Mouse (Mus musculus) liver, embryonic 14.5 days (tissue): ENCODE measurements around the gene Zfp385a. TPM values are rescaled to one million over a fixed set of nuclear protein-coding genes. Genes with fewer than 3 reads are reported as not detected.
A peak's percentile ranks its signal among the peaks of the same experiment; 100 is the strongest.

Source experiments
- ATAC-seq: fragments of 200-750 bp; cut with Nextera tagmentation; 2 replicates; pipeline ENCODE4 v1.8.0; 2017; ENCODE audit warnings: moderate number of reproducible peaks, mild to moderate bottlenecking, moderate library complexity; ENCODE audit not compliant: insufficient read depth
- DNase-seq, 3 experiments: peaks; one replicate each; pipeline ENCODE4 v3.0.0-alpha.2; 2012 to 2013; ENCODE audit warnings: low read depth in 3 of 3, low spot score in 3 of 3
- H3K27ac ChIP-seq: fragments of 300-500 bp; sonication (generic); 2 replicates; pipeline ENCODE4 v1.5.1; 2014; ENCODE audit warnings: moderate library complexity, mild to moderate bottlenecking, control low read depth, inconsistent platforms
- H3K27me3 ChIP-seq: fragments of 300-500 bp; sonication (generic); 2 replicates; pipeline ENCODE4 v1.6.1; 2014; ENCODE audit warnings: mild to moderate bottlenecking, low read length, moderate library complexity; ENCODE audit not compliant: control insufficient read depth, insufficient read depth
- H3K36me3 ChIP-seq: fragments of 300-500 bp; sonication (generic); replicated peaks from 2 replicates; pipeline ENCODE4 v1.6.1; 2014; ENCODE audit warnings: low read depth; ENCODE audit not compliant: control insufficient read depth, insufficient read depth
- H3K4me1 ChIP-seq, 2 experiments: fragments of 200-500 bp in 1 of 2; fragments of 300-500 bp in 1 of 2; sonication (generic) in 1 of 2; replicated peaks; 2 replicates each; pipeline ENCODE4 v1.6.1; 2012 to 2014; ENCODE audit warnings: antibody characterized with exemption in 1 of 2, inconsistent platforms in 1 of 2, low read length in 1 of 2; ENCODE audit not compliant: control insufficient read depth in 2 of 2, insufficient read depth in 2 of 2
- H3K4me2 ChIP-seq: fragments of 300-500 bp; sonication (generic); 2 replicates; pipeline ENCODE4 v1.6.1; 2014; ENCODE audit warnings: low read depth, mild to moderate bottlenecking, control low read depth, moderate library complexity
- H3K4me3 ChIP-seq, 2 experiments: fragments of 200-500 bp in 1 of 2; fragments of 300-500 bp in 1 of 2; sonication (generic) in 1 of 2; 2 replicates each; pipeline ENCODE4 v1.5.1; 2012 to 2014; ENCODE audit warnings: low read depth in 2 of 2, low read length in 2 of 2, mild to moderate bottlenecking in 2 of 2, control low read depth in 1 of 2, inconsistent platforms in 1 of 2, moderate library complexity in 1 of 2; ENCODE audit not compliant: insufficient read depth in 1 of 2
- H3K9ac ChIP-seq: fragments of 300-500 bp; sonication (generic); replicated peaks from 2 replicates; pipeline ENCODE4 v1.6.1; 2014; ENCODE audit warnings: mild to moderate bottlenecking, control low read depth, moderate library complexity
- H3K9me3 ChIP-seq: fragments of 300-500 bp; sonication (generic); 2 replicates; pipeline ENCODE4 v1.6.1; 2016; ENCODE audit warnings: low read length, mixed read lengths; ENCODE audit not compliant: control insufficient read depth
- CTCF ChIP-seq: IDR thresholded peaks from 2 replicates; pipeline ENCODE4 v1.5.1; 2016; ENCODE audit warnings: antibody characterized with exemption, low read depth, control low read depth
- EP300 ChIP-seq: IDR thresholded peaks from 2 replicates; pipeline ENCODE4 v1.6.1; 2016; ENCODE audit warnings: antibody characterized with exemption, low read depth
- WGBS: fragments of 180-500 bp; shearing (Covaris S2); extraction: QIAGEN DNeasy Blood & Tissue Kit; methylation state at CpG from one replicate; pipeline ENCODE4 v1.1.7; 2014; ENCODE audit not compliant: insufficient replicate concordance; 5-methylcytosine and 5-hydroxymethylcytosine counted together
- polyA plus RNA-seq, 2 experiments: library from polyadenylated mRNA; depleted of rRNA in 1 of 2; stranded (reverse) in 1 of 2; unstranded in 1 of 2; fragments of >200 nt; fragmentation: Nextera tagmentation in 1 of 2; extraction: Ambion mirVana in 1 of 2; gene quantifications; 2 replicates each; pipeline versions ENCODE4 v1.2.1 to v1.2.3; 2012 to 2014

The Zfp385a gene
- polyA plus RNA-seq, 2 experiments, result 4.7 to 4.9 TPM

DNA sequence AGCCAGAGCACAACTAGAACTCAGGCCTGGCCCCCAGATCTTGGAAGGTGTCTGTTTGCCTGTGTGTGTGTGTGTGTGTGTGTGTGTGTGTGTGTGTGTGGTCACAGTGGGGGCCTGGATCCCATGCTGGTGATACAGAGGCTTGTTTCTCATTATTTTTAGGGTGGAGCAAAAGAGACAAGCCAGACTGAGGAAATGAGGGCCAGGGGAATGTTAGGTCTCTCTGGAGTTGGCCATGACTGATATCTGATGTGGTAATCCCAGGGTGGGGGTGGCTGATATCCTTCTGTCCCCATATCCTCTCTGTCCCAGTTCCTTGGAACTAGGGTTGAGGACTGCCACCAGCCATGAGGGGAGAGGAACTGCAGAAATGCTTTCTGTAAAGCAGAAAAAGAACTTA, 22.8 kb downstream of the Zfp385a start:
- H3K36me3 ChIP-seq, result no peaks in the 10 kb centered on the region
- H3K4me3 ChIP-seq, result no peak overlapping the region
- no peak for DNase-seq
- H3K9ac ChIP-seq, result no peak overlapping the region
- no peaks in the 10 kb centered on the region for H3K27me3 ChIP-seq
- H3K27ac ChIP-seq, result no peak overlapping the region
- ATAC-seq, result no peak
- no peaks in the 10 kb centered on the region; a peak in 1 of 4 replicates for H3K4me1 ChIP-seq
- no peak for TF ChIP-seq CTCF
- no peak for TF ChIP-seq EP300
- H3K4me2 ChIP-seq, result no peak overlapping the region
- H3K9me3 ChIP-seq, result no peaks in the 10 kb centered on the region

DNA sequence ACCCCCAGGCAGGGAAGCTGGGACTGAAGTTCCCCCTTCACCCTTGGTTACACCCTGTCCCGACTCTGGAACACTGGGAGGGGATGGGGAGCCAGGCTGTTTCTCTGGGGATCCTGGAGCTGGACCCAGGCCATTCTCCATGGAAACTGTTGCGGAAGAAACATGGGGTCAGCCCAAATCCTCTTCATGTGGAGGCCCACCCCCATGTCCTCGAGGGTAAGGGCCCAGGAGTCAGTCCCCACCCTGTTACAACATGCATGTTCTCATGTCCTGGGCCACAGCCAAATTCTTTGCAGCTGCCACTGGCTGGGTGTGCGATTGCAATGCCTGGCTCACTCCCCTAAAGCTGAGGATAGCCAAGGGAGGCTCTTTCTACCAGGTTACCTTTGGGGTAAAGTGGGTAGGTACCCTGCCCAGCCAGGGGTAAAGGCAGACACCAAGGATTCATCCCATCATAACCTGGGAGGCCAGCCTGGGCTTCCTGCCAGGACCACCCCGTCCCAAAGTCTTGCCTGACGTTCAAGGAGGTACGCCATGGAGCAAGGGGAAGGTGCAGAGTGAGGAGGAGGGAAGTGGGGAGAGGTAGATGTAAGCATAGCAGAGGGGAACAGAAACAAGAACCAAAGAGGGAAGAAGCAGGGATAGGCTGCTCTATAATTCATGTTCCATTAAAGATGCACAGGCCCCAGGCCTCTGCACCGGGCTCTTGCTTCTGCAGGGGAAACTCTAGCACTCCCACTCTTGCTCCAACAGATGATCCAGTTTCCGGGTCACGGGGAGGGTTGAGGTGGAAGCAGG, 23.7 kb downstream of the Zfp385a start:
- no peaks in the 10 kb centered on the region for H3K36me3 ChIP-seq
- TF ChIP-seq CTCF (no peak), EP300 (no peak)
- H3K4me3 ChIP-seq, result no peak overlapping the region
- ATAC-seq (no peak), DNase-seq (no peak)
- no peaks in the 10 kb centered on the region for H3K27me3 ChIP-seq
- H3K9ac ChIP-seq, result no peak overlapping the region
- H3K9me3 ChIP-seq, result no peaks in the 10 kb centered on the region
- H3K27ac ChIP-seq, result no peak overlapping the region
- H3K4me2 ChIP-seq, result no peak overlapping the region
- 74% methylated on average over 10 of the region's 10 CpGs for WGBS
- H3K4me1 ChIP-seq, result no peaks in the 10 kb centered on the region

GRCm38 (mm10) chr15:103315011-103315502, 24.8 kb downstream of the Zfp385a start:
- Histone ChIP-seq H3K27me3 (no peaks in the 10 kb centered on the region), H3K9me3 (no peaks in the 10 kb centered on the region), H3K4me2 (no peak overlapping the region), H3K4me3 (no peak overlapping the region), H3K9ac (no peak overlapping the region), H3K4me1 (no peaks in the 10 kb centered on the region), H3K36me3 (no peaks in the 10 kb centered on the region), H3K27ac (no peak overlapping the region)
- TF ChIP-seq CTCF (peak; percentile 91), EP300 (no peak)
- ATAC-seq, result peak; percentile 42
- 36% methylated on average over 18 of the region's 18 CpGs for WGBS
- DNase-seq, result no peak

- DNase-seq (no peak), ATAC-seq (no peak)
- no peak overlapping the region for H3K4me3 ChIP-seq
- WGBS, result 70% methylated on average over 22 of the region's 22 CpGs
- H3K9me3 ChIP-seq, result no peaks in the 10 kb centered on the region
- H3K4me1 ChIP-seq, result no peaks in the 10 kb centered on the region
- H3K27me3 ChIP-seq, result no peaks in the 10 kb centered on the region; the same call in 1 of the 2 replicates
- H3K27ac ChIP-seq, result no peak overlapping the region
- no peak overlapping the region for H3K4me2 ChIP-seq
- no peaks in the 10 kb centered on the region for H3K36me3 ChIP-seq
- TF ChIP-seq CTCF, result no peak
- TF ChIP-seq EP300, result no peak
- no peak overlapping the region for H3K9ac ChIP-seq
Observed at GRCm38 (mm10) chr15:103314181-103314580, 25.7 kb downstream of the Zfp385a start.

- no peak for TF ChIP-seq EP300
- TF ChIP-seq CTCF, result peak; percentile 76
Observed at GRCm38 (mm10) chr15:103313495-103314095, 26.3 kb downstream of the Zfp385a start.

More at GRCm38 (mm10) chr15:103313495-103314095, 26.3 kb downstream of the Zfp385a start:
- Histone ChIP-seq H3K4me3 (no peak overlapping the region), H3K27ac (no peak overlapping the region), H3K4me2 (no peak overlapping the region), H3K9me3 (no peaks in the 10 kb centered on the region), H3K27me3 (peaks cover 2% of the 10 kb centered on the region; the same call in 1 of the 2 replicates), H3K36me3 (no peaks in the 10 kb centered on the region), H3K9ac (no peak overlapping the region), H3K4me1 (no peaks in the 10 kb centered on the region)
- DNase-seq (peak; percentile 47 to 61 (median 50)), ATAC-seq (no peak)
- WGBS, result 28% methylated on average over 18 of the region's 18 CpGs
